Mouse (Mus musculus): Measurements from ENCODE around the gene Slc2a9. TPM values are rescaled to one million over a fixed set of nuclear protein-coding genes. Genes with fewer than 3 reads are reported as not detected.

Slc2a9 gene
- polyA plus RNA-seq, 1 experiment: 17.3 TPM

GRCm38 (mm10) chr5:38388857-38389256, 114.1 kb downstream of the Slc2a9 start:
- no peaks in the 10 kb centered on the region for H3K4me1 ChIP-seq (ENCODE audit: control insufficient read depth, insufficient read depth, insufficient read length, low read length)
- no peak for TF ChIP-seq CTCF (IDR thresholded peaks at IDR 0.05; ENCODE audit: extremely low read depth, insufficient read length, insufficient replicate concordance, low read depth, low read length)
- no peak for TF ChIP-seq POLR2A (IDR thresholded peaks at IDR 0.05; ENCODE audit: low read depth, low read length)
- H3K27me3 ChIP-seq (ENCODE audit: control insufficient read depth, insufficient read depth, low read length): no peaks in the 10 kb centered on the region
- no peak overlapping the region for H3K4me3 ChIP-seq (ENCODE audit: low read depth, low read length)
- H3K27ac ChIP-seq (ENCODE audit: insufficient read depth, low read depth, low read length): no peak overlapping the region
- peaks cover 5% of the 10 kb centered on the region for H3K36me3 ChIP-seq (ENCODE audit: control insufficient read depth, insufficient read depth, low read length)
- WGBS: 35% methylated on average over 2 of the region's 2 CpGs

- H3K36me3 ChIP-seq (ENCODE audit: control insufficient read depth, insufficient read depth, low read length): peaks cover 5% of the 10 kb centered on the region
- WGBS: 15% methylated on average over 10 of the region's 10 CpGs
- H3K4me1 ChIP-seq (ENCODE audit: control insufficient read depth, insufficient read depth, insufficient read length, low read length): no peaks in the 10 kb centered on the region
- TF ChIP-seq CTCF (IDR thresholded peaks at IDR 0.05; ENCODE audit: extremely low read depth, insufficient read length, insufficient replicate concordance, low read depth, low read length) (no peak), POLR2A (IDR thresholded peaks at IDR 0.05; ENCODE audit: low read depth, low read length) (no peak)
- no peak overlapping the region for H3K27ac ChIP-seq (ENCODE audit: insufficient read depth, low read depth, low read length)
- H3K4me3 ChIP-seq (ENCODE audit: low read depth, low read length): no peak overlapping the region
- no peaks in the 10 kb centered on the region for H3K27me3 ChIP-seq (ENCODE audit: control insufficient read depth, insufficient read depth, low read length)
These were observed 114.5 kb downstream of the Slc2a9 start for GRCm38 (mm10) chr5:38388420-38388823.

- 90% methylated on average over 5 of the region's 5 CpGs for WGBS
- H3K4me1 ChIP-seq (ENCODE audit: control insufficient read depth, insufficient read depth, insufficient read length, low read length): no peaks in the 10 kb centered on the region
- TF ChIP-seq CTCF (IDR thresholded peaks at IDR 0.05; ENCODE audit: extremely low read depth, insufficient read length, insufficient replicate concordance, low read depth, low read length) (no peak), POLR2A (IDR thresholded peaks at IDR 0.05; ENCODE audit: low read depth, low read length) (no peak)
- no peak overlapping the region for H3K27ac ChIP-seq (ENCODE audit: insufficient read depth, low read depth, low read length)
- H3K4me3 ChIP-seq (ENCODE audit: low read depth, low read length): no peak overlapping the region
- peaks cover 5% of the 10 kb centered on the region; the same call in 1 of the 2 replicates for H3K36me3 ChIP-seq (ENCODE audit: control insufficient read depth, insufficient read depth, low read length)
- H3K27me3 ChIP-seq (ENCODE audit: control insufficient read depth, insufficient read depth, low read length): no peaks in the 10 kb centered on the region
These were observed 123.0 kb downstream of the Slc2a9 start for GRCm38 (mm10) chr5:38379970-38380369.

- Histone ChIP-seq H3K27me3 (ENCODE audit: control insufficient read depth, insufficient read depth, low read length) (no peaks in the 10 kb centered on the region), H3K4me3 (ENCODE audit: low read depth, low read length) (no peak overlapping the region), H3K36me3 (ENCODE audit: control insufficient read depth, insufficient read depth, low read length) (peaks cover 6% of the 10 kb centered on the region; the same call in 1 of the 2 replicates), H3K4me1 (ENCODE audit: control insufficient read depth, insufficient read depth, insufficient read length, low read length) (no peaks in the 10 kb centered on the region), H3K27ac (ENCODE audit: insufficient read depth, low read depth, low read length) (no peak overlapping the region)
- no peak for TF ChIP-seq CTCF (IDR thresholded peaks at IDR 0.05; ENCODE audit: extremely low read depth, insufficient read length, insufficient replicate concordance, low read depth, low read length)
- no peak for TF ChIP-seq POLR2A (IDR thresholded peaks at IDR 0.05; ENCODE audit: low read depth, low read length)
- 38% methylated on average over 5 of the region's 5 CpGs for WGBS
These were observed 130.6 kb downstream of the Slc2a9 start for GRCm38 (mm10) chr5:38372369-38372768.

- Histone ChIP-seq H3K4me1 (ENCODE audit: control insufficient read depth, insufficient read depth, insufficient read length, low read length) (peaks cover 5% of the 10 kb centered on the region; the same call in 1 of the 2 replicates), H3K4me3 (ENCODE audit: low read depth, low read length) (no peak overlapping the region), H3K36me3 (ENCODE audit: control insufficient read depth, insufficient read depth, low read length) (peaks cover 6% of the 10 kb centered on the region; the same call in 1 of the 2 replicates), H3K27ac (ENCODE audit: insufficient read depth, low read depth, low read length) (no peak overlapping the region), H3K27me3 (ENCODE audit: control insufficient read depth, insufficient read depth, low read length) (no peaks in the 10 kb centered on the region)
- 79% methylated on average over 1 of the region's 1 CpGs for WGBS
- no peak for TF ChIP-seq CTCF (IDR thresholded peaks at IDR 0.05; ENCODE audit: extremely low read depth, insufficient read length, insufficient replicate concordance, low read depth, low read length)
These were observed 131.6 kb downstream of the Slc2a9 start for GRCm38 (mm10) chr5:38371308-38371707.

GRCm38 (mm10) chr5:38366650-38367470, 136.1 kb downstream of the Slc2a9 start:
- 14% methylated on average over 18 of the region's 18 CpGs for WGBS
- Histone ChIP-seq H3K4me3 (ENCODE audit: low read depth, low read length) (peak overlapping the region; percentile 42), H3K27ac (ENCODE audit: insufficient read depth, low read depth, low read length) (no peak overlapping the region), H3K27me3 (ENCODE audit: control insufficient read depth, insufficient read depth, low read length) (no peaks in the 10 kb centered on the region), H3K4me1 (ENCODE audit: control insufficient read depth, insufficient read depth, insufficient read length, low read length) (peaks cover 5% of the 10 kb centered on the region; the same call in 1 of the 2 replicates), H3K36me3 (ENCODE audit: control insufficient read depth, insufficient read depth, low read length) (no peaks in the 10 kb centered on the region; the same call in 1 of the 2 replicates)
- no peak for TF ChIP-seq POLR2A (IDR thresholded peaks at IDR 0.05; ENCODE audit: low read depth, low read length)
- TF ChIP-seq CTCF (IDR thresholded peaks at IDR 0.05; ENCODE audit: extremely low read depth, insufficient read length, insufficient replicate concordance, low read depth, low read length): no peak

GRCm38 (mm10) chr5:38365521-38365920, 137.4 kb downstream of the Slc2a9 start:
- 95% methylated on average over 2 of the region's 2 CpGs for WGBS
- Histone ChIP-seq H3K4me3 (ENCODE audit: low read depth, low read length) (no peak overlapping the region), H3K27me3 (ENCODE audit: control insufficient read depth, insufficient read depth, low read length) (no peaks in the 10 kb centered on the region), H3K36me3 (ENCODE audit: control insufficient read depth, insufficient read depth, low read length) (no peaks in the 10 kb centered on the region; the same call in 1 of the 2 replicates), H3K4me1 (ENCODE audit: control insufficient read depth, insufficient read depth, insufficient read length, low read length) (peaks cover 5% of the 10 kb centered on the region; the same call in 1 of the 2 replicates), H3K27ac (ENCODE audit: insufficient read depth, low read depth, low read length) (no peak overlapping the region)
- TF ChIP-seq CTCF (IDR thresholded peaks at IDR 0.05; ENCODE audit: extremely low read depth, insufficient read length, insufficient replicate concordance, low read depth, low read length): no peak
- TF ChIP-seq POLR2A (IDR thresholded peaks at IDR 0.05; ENCODE audit: low read depth, low read length): no peak
